Mouse (Mus musculus): ENCODE results near the gene Gm10358. TPM values are rescaled to one million over a fixed set of nuclear protein-coding genes. Genes with fewer than 3 reads are reported as not detected.
"Not testable (repeated sequence)": the region's sequence is repeated elsewhere in the genome, so short reads cannot be mapped to it uniquely, and the experiment has no call there.

The Gm10358 gene
- 0.31 TPM in 1 of 2 replicates, not detected in the other for polyA plus RNA-seq (2015; fragmentation: Nextera tagmentation; extraction: Ambion mirVana)

DNA sequence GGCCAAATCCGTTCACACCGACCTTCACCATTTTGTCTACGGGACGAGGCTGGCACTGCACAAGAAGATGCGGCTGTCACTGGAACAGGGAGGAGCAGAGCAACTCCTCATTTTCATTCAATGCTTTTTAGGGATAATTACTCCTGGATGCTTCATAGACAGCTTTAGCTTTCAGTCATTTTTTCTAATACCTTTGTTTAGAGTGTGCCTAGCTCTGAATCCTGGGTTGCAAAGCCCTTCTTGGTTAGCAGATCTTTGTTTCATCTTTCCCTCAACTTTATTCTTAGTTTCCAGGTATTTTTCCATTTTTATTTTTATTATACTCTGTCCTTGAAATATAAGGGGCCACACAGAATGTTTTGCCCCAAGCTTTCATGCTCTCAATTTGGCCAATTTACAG lies at the start of gene Gm10358:
TSS of gene Gm10358 (minus strand) at position 101 of the 400 bp plus-strand sequence.
- H3K4me3 ChIP-seq: no peak within 1 kb of the TSS

GRCm38 (mm10) chr8:75448394-75448793 lies 42.0 kb upstream of the Gm10358 start, which contains the start of gene Iqcm:
Gene Iqcm (plus strand): TSS chr8:75448694.
- no peaks in the 10 kb centered on the region for H3K9me3 ChIP-seq
- H3K4me1 ChIP-seq (replicated peaks): no peaks in the 10 kb centered on the region
- no peaks in the 10 kb centered on the region for H3K36me3 ChIP-seq
- no peaks in the 10 kb centered on the region for H3K27me3 ChIP-seq
- no peak within 1 kb of the TSS for H3K4me2 ChIP-seq
- no peak within 1 kb of the TSS for H3K9ac ChIP-seq
- 92% methylated on average over 7 of the region's 7 CpGs for WGBS
- H3K4me3 ChIP-seq: no peak within 1 kb of the TSS
- ATAC-seq (ENCODE audit: low FRiP score, low read depth): no peak
- no peak within 1 kb of the TSS for H3K27ac ChIP-seq (replicated peaks)

More for the DNA sequence above, at the start of gene Gm10358:
- no peak within 1 kb of the TSS for H3K9ac ChIP-seq
- no peaks in the 10 kb centered on the region for H3K27me3 ChIP-seq
- no peaks in the 10 kb centered on the region for H3K9me3 ChIP-seq
- no peaks in the 10 kb centered on the region for H3K36me3 ChIP-seq
- H3K4me2 ChIP-seq: no peak within 1 kb of the TSS
- no peak for ATAC-seq (ENCODE audit: low FRiP score, low read depth)
- H3K27ac ChIP-seq (replicated peaks): no peak within 1 kb of the TSS
- no peaks in the 10 kb centered on the region for H3K4me1 ChIP-seq (replicated peaks)
- WGBS: 97% methylated on average over 5 of the region's 5 CpGs

- 91% methylated on average over 3 of the region's 3 CpGs for WGBS
- H3K9me3 ChIP-seq; H3K36me3 ChIP-seq; H3K27me3 ChIP-seq; H3K4me2 ChIP-seq; H3K9ac ChIP-seq; H3K4me1 ChIP-seq (replicated peaks); ATAC-seq (ENCODE audit: low FRiP score, low read depth); H3K4me3 ChIP-seq; H3K27ac ChIP-seq (replicated peaks): not testable (repeated sequence)
These were observed 9.3 kb upstream of the Gm10358 start for GRCm38 (mm10) chr8:75415696-75416095.

GRCm38 (mm10) chr8:75384770-75385290 lies 21.6 kb downstream of the Gm10358 start:
- Histone ChIP-seq H3K4me3 (no peak overlapping the region), H3K27me3 (no peaks in the 10 kb centered on the region), H3K4me2 (no peak overlapping the region), H3K9me3 (no peaks in the 10 kb centered on the region), H3K4me1 (replicated peaks) (no peaks in the 10 kb centered on the region), H3K9ac (no peak overlapping the region), H3K36me3 (no peaks in the 10 kb centered on the region), H3K27ac (replicated peaks) (no peak overlapping the region)
- 89% methylated on average over 4 of the region's 4 CpGs for WGBS
- no peak for ATAC-seq (ENCODE audit: low FRiP score, low read depth)

- H3K9me3 ChIP-seq: no peaks in the 10 kb centered on the region
- H3K4me1 ChIP-seq (replicated peaks): no peaks in the 10 kb centered on the region
- H3K36me3 ChIP-seq: no peaks in the 10 kb centered on the region
- H3K27me3 ChIP-seq: no peaks in the 10 kb centered on the region
- no peak overlapping the region for H3K4me2 ChIP-seq
- no peak overlapping the region for H3K9ac ChIP-seq
- WGBS: 33% methylated on average over 1 of the region's 1 CpGs
- no peak for ATAC-seq (ENCODE audit: low FRiP score, low read depth)
- no peak overlapping the region for H3K27ac ChIP-seq (replicated peaks)
- no peak overlapping the region for H3K4me3 ChIP-seq
These were observed 30.8 kb downstream of the Gm10358 start for GRCm38 (mm10) chr8:75375530-75376123.

DNA sequence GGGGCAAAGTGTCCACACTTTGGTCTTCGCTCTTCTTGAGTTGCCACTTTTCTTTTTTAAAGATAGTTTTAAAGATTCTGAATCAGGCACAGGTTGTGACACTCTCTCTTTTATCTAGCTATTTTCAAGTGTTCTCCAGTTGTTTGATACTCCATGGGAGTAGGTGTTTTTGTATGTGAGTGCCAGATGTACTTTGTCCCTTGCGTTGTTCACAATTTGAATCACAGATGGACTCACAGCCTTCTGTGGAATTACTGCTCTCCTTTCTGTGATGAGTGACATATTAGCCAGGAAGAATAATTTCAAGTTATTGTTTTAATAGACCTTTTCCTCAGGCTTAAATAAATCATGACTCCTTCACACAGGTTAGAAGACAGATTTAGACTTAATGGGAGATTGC lies 34.4 kb downstream of the Gm10358 start:
- ATAC-seq (ENCODE audit: low FRiP score, low read depth): no peak
- H3K27ac ChIP-seq (replicated peaks): no peak overlapping the region
- H3K4me2 ChIP-seq: no peak overlapping the region
- no peaks in the 10 kb centered on the region for H3K36me3 ChIP-seq
- H3K4me1 ChIP-seq (replicated peaks): no peaks in the 10 kb centered on the region
- H3K9me3 ChIP-seq: no peaks in the 10 kb centered on the region
- H3K27me3 ChIP-seq: no peaks in the 10 kb centered on the region
- H3K9ac ChIP-seq: no peak overlapping the region
- 90% methylated on average over 2 of the region's 2 CpGs for WGBS
- no peak overlapping the region for H3K4me3 ChIP-seq

Other genes with a start within 250 kb of the Gm10358 start
- gene Rasd2, start 192.6 kb downstream of the Gm10358 start, polyA plus RNA-seq (2015; fragmentation: Nextera tagmentation; extraction: Ambion mirVana): 3.1 and 5.7 TPM in 2 replicates
- gene Iqcm, start 42.1 kb upstream of the Gm10358 start, polyA plus RNA-seq (2015; fragmentation: Nextera tagmentation; extraction: Ambion mirVana): 0.10 TPM in 1 of 2 replicates, not detected in the other